Mouse (Mus musculus): ENCODE measurements around the gene Tomm20l. TPM values are rescaled to one million over a fixed set of nuclear protein-coding genes. Genes with fewer than 3 reads are reported as not detected.
A peak's percentile ranks its signal among the peaks of the same experiment; 100 is the strongest.
"Not testable (repeated sequence)": the region's sequence is repeated elsewhere in the genome, so short reads cannot be mapped to it uniquely, and the experiment has no call there.

Gene Tomm20l
- not detected for total RNA-seq (2021)
- long read RNA-seq, experiment 1 = 0 reads
- long read RNA-seq, experiment 2 = 0 reads

- DNase-seq = peak; percentile 11
- intact Hi-C loops (cut with DNase I; ENCODE audit: low total_unique reads) = no loop called here
Observed at GRCm38 (mm10) chr12:71111331-71111730, at the start of gene Tomm20l. Gene Tomm20l, plus strand, starts transcription at chr12:71111428.

- no peak for DNase-seq
- intact Hi-C loops (cut with DNase I; ENCODE audit: low total_unique reads) = no loop called here
Observed at GRCm38 (mm10) chr12:71069846-71070245, 41.4 kb upstream of the Tomm20l start.

GRCm38 (mm10) chr12:71072048-71072447 lies 39.2 kb upstream of the Tomm20l start:
- no peak for DNase-seq
- intact Hi-C loops (cut with DNase I; ENCODE audit: low total_unique reads) = no loop called here

GRCm38 (mm10) chr12:71073113-71073730 lies 38.0 kb upstream of the Tomm20l start:
- DNase-seq = no peak
- intact Hi-C loops (cut with DNase I; ENCODE audit: low total_unique reads) = no loop called here

GRCm38 (mm10) chr12:71086331-71086730 lies 24.9 kb upstream of the Tomm20l start:
- no peak for DNase-seq
- intact Hi-C loops (cut with DNase I; ENCODE audit: low total_unique reads) = no loop called here

- DNase-seq; intact Hi-C loops (cut with DNase I; ENCODE audit: low total_unique reads): not testable (repeated sequence)
Observed at GRCm38 (mm10) chr12:71104275-71104674, 7.0 kb upstream of the Tomm20l start.

- intact Hi-C loops (cut with DNase I; ENCODE audit: low total_unique reads) = no loop called here
- no peak for DNase-seq
Observed at GRCm38 (mm10) chr12:71107216-71107771, 3.9 kb upstream of the Tomm20l start.

GRCm38 (mm10) chr12:71113074-71113473 lies 1.8 kb downstream of the Tomm20l start:
- no peak for DNase-seq

GRCm38 (mm10) chr12:71113675-71114288 lies 2.6 kb downstream of the Tomm20l start:
- intact Hi-C loops (cut with DNase I; ENCODE audit: low total_unique reads) = no loop called here
- DNase-seq = peak; percentile 10

More at GRCm38 (mm10) chr12:71113074-71113473, 1.8 kb downstream of the Tomm20l start:
- intact Hi-C loops (cut with DNase I; ENCODE audit: low total_unique reads) = no loop called here

GRCm38 (mm10) chr12:71116411-71116810 lies 5.2 kb downstream of the Tomm20l start:
- DNase-seq = no peak
- intact Hi-C loops (cut with DNase I; ENCODE audit: low total_unique reads) = no loop called here

GRCm38 (mm10) chr12:71122731-71123130 lies 11.5 kb downstream of the Tomm20l start:
- no peak for DNase-seq
- intact Hi-C loops (cut with DNase I; ENCODE audit: low total_unique reads) = no loop called here

- intact Hi-C loops (cut with DNase I; ENCODE audit: low total_unique reads) = no loop called here
- no peak for DNase-seq
Observed at GRCm38 (mm10) chr12:71123286-71123685, 12.1 kb downstream of the Tomm20l start.

- intact Hi-C loops (cut with DNase I; ENCODE audit: low total_unique reads) = no loop called here
- no peak for DNase-seq
Observed at GRCm38 (mm10) chr12:71135581-71135980, 24.4 kb downstream of the Tomm20l start.

GRCm38 (mm10) chr12:71136130-71136973 lies 25.1 kb downstream of the Tomm20l start, which contains the start of the genes Timm9 and 2700049A03Rik:
Gene Timm9, minus strand, starts transcription at chr12:71136684.
Gene 2700049A03Rik, plus strand, starts transcription at chr12:71136848.
- intact Hi-C loops (cut with DNase I; ENCODE audit: low total_unique reads) = no loop called here
- DNase-seq = peak; percentile 72

GRCm38 (mm10) chr12:71136974-71137491 lies 25.8 kb downstream of the Tomm20l start:
- peak; percentile 84 for DNase-seq
- intact Hi-C loops (cut with DNase I; ENCODE audit: low total_unique reads) = no loop called here

GRCm38 (mm10) chr12:71137686-71138085 lies 26.5 kb downstream of the Tomm20l start:
- no peak for DNase-seq
- intact Hi-C loops (cut with DNase I; ENCODE audit: low total_unique reads) = no loop called here

GRCm38 (mm10) chr12:71139258-71139828 lies 28.1 kb downstream of the Tomm20l start:
- intact Hi-C loops (cut with DNase I; ENCODE audit: low total_unique reads) = no loop called here

GRCm38 (mm10) chr12:71141189-71141588 lies 30.0 kb downstream of the Tomm20l start:
- no peak for DNase-seq
- intact Hi-C loops (cut with DNase I; ENCODE audit: low total_unique reads) = no loop called here

More at GRCm38 (mm10) chr12:71139258-71139828, 28.1 kb downstream of the Tomm20l start:
- DNase-seq = no peak

GRCm38 (mm10) chr12:71147641-71148040 lies 36.4 kb downstream of the Tomm20l start:
- no peak for DNase-seq
- intact Hi-C loops (cut with DNase I; ENCODE audit: low total_unique reads) = no loop called here

All from gastrocnemius, postnatal 14 days (tissue).